Mouse (Mus musculus) heart, postnatal 0 days (tissue): ENCODE measurements around the gene Pcf11.

Source experiments
- CTCF ChIP-seq: IDR thresholded peaks from 2 replicates; pipeline ENCODE4 v1.5.1; 2016; ENCODE audit warnings: antibody characterized with exemption, control low read depth, low read depth
- EP300 ChIP-seq: IDR thresholded peaks from 2 replicates; pipeline ENCODE4 v1.6.1; 2016; ENCODE audit warnings: antibody characterized with exemption, low read depth

GRCm38 (mm10) chr7:92715055-92715454 lies 45.3 kb upstream of the Pcf11 start:
- TF ChIP-seq EP300 (no peak), CTCF (no peak)
